Mouse (Mus musculus) embryo, embryonic 9.5 days (tissue): ENCODE results near the gene Mvp.
A peak's percentile ranks its signal among the peaks of the same experiment; 100 is the strongest.

Source experiments
- DNase-seq: peaks from one replicate; pipeline ENCODE4 v3.0.0-alpha.2; 2017; ENCODE audit errors: extremely low spot score

The Mvp gene

DNA sequence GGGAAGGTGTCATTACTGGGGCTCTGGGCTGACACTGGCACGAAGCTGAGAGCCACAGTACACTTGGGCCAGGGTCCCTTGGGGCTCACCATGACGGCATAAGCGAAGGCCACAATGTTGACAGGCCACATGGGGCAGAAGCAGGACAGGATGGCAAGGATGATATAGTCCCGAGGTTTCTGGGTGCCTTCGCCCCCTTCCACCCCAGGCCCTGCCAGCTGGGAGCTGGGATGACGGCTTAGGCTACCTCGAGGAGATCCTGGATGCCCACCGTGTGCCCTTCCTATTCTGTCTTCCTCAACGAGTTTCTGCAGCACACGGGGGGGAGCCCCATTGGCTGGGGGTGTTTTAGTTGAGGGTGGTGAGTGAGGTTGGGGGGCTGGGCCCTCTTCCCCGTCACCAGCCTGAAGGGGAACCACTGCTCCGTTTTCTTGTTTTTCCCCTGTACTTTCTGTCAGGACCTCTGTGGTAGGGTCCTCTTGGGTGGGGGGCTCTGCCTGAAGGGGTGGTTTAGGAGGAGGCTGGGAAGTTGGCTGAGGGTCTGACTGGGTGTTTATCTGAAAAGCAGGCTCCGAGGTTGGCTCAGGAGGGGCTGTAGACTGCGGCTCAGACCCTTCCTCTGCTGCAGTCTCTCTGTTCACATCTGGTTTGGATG, 5.0 kb upstream of the Mvp start:
- no peak for DNase-seq

DNA sequence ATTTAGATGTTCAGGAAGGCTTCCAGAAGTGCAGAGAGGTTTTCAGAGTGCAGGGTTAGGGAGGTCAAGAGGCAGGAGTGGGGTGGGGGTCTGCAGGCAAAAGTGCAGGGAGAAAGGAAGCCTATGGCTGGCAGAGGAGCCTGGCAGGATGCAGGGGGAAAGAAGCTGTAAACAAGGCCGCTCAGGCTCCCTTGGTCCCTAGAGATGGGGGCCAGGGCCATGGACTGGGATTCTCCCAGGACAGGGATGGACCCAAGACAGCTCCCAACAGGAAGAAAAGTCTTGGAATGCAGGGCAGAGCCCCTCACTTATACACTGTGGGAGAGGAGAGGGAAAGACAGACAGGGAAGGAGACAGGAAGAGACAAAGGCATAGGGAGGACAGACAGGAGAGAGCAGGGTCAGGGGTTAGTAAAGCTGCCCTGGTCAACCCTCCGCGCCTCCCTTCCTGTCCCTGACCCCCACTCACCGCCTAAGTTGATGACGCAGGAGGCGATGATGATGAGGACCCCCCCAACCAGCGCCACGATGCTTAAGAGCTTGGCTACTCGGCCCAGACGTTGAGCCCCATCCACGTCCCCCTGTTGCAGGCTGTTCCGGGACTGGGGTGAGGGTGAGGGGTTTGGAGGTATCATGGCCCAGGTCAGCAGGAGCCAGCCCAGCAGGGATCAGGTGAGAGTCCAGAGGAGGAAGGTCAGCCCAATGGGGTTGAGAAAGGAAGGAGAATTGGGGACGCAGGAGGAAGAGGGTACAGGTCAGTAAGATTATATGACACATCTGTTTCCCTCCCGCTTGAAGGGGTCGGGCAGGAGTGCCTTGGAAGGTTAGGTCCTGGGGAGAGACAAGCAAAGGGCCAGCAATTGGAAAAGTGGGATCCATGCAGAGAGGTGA, 4.2 kb upstream of the Mvp start:
- DNase-seq = no peak

DNA sequence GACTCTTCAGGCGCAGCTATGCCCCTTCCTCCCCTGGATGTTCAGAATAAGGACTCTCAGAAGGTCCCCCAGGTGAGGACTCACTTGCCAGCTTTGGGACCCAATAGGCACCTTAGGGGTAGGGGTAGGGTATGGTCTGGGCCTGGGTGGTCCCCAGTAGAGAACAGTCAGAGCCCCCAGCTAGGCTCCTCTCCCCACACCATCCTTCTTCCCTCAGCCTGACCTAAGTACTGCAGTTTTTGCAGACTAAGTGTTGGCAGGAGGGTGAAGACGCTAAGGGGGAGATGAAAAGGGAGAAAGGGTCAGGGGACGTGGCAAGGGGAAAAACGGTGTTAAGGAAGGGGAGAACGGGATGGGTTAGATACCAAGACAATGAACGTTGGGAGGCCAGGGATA, 3.5 kb upstream of the Mvp start:
- DNase-seq = no peak

DNA sequence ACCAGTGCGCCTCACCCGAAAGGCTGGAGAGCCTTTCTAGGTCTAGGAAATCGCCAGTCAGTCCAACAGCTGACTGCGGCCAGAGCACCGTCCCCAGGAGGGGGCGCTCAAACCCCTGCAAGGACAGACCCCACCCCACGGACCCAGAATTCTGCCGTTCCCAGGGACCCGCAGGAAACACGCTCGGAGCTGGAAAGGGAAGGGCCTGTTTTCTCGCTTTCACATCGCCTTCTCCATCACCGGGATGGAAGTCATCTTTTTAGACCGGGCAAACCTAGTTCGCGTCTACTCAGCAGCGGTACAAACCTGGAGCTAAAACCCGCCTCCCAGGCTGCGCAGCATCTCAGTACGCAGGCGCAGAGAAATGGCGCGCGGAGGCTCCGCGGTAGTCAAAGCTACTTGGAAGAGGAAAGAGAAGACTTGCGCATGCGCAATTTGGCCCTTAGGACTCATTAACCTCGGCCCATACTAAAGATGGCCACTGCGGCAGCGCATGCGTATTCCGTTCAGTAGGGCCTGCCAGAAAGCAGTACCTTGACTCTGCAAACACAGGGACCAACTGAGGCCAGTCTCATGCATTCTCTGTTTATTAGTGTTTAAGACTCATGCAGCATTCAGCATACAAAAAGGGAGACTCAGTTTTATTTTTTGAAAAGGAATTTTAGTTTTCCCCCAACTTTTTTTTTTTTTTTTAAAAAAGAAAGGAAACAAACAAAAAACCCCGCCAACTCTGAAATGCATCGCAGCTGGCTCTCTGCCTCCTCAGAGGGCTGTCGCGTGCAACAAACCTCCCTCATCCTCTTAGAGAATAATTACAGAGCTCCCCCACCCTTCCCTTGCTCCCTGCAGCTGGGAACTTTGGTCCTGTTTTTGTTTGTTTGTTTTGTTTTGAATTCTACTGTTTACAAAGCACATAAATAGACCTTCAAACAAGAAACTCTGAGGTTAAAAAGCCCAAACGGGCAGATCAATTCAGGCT, 2.8 kb upstream of the Mvp start, which contains the start of gene Pagr1a:
Pagr1a (minus strand) TSS at position 382 of the 979 bp plus-strand sequence.
- peak; percentile 97 for DNase-seq

DNA sequence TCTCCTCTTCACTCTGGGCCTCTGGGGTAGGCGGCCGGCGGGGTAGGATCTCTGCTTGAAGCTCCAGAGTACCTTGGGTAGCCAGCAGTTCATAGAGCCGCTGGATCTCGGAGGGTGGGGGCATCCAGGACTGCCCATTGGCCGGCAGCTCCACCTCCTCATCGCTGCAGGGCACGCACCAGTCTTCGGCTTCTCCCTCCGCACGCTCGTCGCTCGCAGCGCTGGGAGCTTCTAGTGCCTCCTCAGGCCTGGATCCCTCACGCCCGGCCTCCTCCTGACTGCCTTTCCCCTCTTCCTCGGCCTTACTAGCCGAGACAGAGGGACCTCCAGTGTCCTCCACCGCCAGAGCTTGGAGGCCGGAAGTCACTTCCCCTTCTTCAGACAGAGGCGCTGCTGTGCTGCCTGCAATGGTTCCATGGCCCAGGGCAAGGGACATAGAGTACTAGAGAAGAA, 2.1 kb upstream of the Mvp start:
- DNase-seq = no peak

DNA sequence TGATC, 1.9 kb upstream of the Mvp start, which contains the start of gene Pagr1b:
Pagr1b (minus strand) TSS at position 4 of the 5 bp plus-strand sequence.
- DNase-seq = no peak

DNA sequence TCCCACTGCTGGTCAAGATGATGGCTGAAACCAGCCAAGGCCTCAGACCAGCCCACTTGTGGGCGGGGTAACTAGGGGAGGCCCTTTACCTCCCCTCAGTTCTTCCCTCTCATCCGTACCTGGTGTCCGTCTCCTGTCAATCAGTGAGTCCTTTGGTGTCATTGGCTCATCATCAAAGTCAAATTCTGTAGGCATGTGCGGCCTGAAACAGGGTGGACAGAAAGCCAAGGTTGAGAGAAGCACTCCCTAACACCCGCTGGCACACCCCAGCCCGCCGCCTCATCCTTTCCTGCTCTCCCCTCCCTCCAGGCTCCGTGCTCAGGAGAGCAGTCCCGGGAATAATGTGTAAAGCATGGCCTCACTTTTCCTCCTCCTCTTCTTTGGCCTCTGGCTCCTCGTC, 1.7 kb upstream of the Mvp start:
- DNase-seq = peak; percentile 58

DNA sequence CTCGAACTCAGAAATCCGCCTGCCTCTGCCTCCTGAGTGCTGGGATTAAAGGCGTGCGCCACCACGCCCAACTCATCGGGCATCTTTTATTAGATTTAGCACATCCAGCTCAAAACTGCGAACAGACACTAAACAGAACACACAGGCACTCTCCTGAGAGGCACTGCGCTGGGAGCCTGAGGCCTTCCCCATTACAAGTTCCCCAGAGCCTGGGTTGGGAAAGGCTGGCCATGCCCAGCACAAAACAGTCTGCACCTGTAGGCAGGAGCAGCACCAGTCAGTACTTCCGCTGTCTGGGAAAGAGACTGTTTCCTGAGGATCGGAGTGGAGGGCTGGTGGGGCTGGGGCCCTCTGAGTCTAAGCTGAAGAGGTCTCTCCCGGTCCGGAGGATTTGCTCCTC, 572 bp upstream of the Mvp start:
- DNase-seq = no peak

DNA sequence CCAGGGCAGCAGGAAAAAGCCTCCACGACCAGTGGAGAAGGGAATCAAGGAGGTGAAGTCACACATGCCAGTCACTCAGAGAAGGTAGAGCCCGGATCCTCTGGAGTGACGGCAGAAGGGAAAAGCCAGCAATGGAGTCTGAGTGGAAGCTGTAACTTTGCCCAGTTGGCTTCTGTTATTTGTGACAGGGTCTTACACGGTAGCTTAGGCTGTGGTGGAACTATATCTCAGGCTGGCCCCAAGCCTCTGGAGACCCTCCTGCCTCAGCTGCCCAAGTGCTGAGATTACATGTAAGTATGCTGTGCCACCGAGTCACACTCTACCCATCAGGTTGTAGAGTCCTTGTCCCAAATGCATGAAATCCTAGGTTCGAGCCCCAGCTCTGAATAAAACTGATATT, 1.0 kb downstream of the Mvp start:
- DNase-seq = no peak

DNA sequence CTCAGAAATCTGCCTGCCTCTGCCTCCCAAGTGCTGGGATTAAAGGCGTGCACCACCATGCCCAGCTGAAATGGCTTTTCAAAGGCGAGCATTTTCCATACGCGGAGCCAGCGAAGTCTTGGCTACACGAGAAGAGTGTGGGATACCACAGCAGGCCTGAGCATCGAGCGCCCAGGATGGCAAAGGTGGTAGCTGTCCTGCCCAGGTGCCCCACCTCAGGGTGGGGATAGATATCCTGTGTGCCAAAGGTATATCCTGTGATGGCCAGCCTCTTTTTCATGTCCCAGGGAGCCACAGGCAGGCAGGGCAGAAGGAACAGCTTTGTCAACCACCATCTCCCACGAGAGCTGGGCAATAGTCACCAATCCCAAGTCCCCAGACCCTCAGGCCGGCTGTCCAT, 1.6 kb downstream of the Mvp start:
- DNase-seq = no peak

DNA sequence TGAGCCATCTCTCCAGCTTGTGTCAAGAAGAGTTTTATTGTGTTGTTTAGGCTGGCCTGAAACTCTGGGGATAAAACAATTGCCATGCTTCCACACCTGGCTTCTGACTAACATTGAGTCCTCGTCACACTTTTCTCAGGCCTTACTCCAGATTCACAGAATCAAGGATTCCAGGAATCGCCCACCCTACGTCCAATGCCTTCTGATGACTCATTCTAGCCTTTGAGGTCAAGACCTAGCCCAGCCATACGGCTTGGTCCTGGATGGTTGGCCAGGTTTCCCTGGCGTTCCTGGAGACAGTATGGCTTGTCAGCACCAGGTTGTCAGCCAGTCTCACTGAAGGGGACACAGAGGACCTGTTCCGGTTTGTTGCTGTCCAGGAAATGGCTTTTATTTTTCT, 2.0 kb downstream of the Mvp start:
- DNase-seq = no peak

DNA sequence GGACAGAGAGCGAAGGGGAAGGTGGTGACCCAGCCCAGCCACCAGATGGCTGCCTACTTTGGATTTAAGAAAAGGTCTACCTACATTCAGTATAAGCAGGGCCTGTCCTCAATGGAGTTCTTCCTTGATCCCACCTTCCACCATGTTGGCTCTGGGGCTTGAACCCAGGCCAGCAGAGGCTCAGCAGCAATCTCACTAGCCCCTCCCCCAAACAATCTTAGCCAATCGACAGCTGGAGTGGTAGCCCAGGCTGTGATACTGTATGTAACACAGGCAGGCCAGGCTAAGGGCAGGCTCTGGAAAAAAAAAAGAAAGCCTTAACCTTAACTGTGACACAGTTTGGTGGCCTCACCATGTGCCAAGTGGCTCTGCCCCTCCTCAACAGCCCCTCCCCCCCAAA, 2.7 kb downstream of the Mvp start:
- DNase-seq = no peak

DNA sequence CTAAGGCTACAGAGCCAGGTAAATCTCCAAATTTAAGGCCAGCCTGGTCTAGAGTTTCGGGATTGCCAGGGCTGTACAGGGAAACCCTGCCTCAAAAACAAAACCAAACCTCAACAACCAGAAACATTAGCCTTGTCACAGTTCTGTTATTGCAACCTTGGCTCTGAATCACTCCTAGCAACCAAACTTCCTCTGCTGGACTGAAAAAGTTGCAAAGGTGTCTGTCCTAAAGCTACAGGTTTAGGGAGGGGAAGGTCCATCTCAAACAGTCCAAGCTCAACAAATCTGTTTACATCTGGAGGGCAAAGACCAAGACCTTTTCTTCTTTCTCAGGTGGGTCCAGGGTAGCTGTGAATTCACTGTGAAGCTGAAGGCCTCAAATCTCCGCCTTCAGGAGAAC, 3.4 kb downstream of the Mvp start:
- DNase-seq = no peak

DNA sequence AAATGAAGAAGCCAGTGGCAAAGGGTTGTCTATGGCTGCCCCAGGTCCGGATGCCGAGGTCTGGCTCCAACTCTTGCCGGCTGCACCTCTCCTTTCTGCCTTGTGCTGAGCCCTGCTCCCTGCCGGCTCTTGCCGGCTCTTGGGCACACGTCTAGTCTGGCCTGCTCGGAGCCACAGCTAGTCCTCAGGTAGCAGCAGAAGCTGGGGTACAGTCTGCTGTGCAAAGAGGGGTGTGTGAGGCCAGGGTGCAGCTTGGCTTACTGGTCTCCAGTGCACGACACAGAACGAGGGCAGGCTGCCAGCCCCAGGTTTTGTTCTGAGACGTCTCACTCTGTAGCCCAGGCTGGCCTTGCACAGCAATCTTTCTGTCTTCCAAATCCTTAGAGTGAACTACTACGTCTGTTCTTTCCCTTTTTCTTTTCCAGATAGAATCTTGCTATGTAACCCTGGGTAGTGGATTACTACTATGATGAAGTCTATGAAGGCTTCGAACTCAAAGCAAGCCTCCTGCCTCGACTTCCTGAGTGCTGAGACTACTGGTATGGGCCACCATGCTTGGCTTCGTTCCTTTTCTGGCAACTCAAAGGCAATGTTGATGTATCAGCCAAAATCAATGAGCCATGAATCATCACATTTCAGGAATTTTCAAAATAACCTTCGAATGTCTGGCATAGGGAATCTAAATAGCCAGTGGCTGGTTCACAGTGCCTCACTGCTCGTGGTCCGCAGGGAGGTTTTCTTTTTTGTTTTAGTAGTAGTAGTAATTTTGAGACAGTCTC, 4.9 kb downstream of the Mvp start:
- DNase-seq = no peak

DNA sequence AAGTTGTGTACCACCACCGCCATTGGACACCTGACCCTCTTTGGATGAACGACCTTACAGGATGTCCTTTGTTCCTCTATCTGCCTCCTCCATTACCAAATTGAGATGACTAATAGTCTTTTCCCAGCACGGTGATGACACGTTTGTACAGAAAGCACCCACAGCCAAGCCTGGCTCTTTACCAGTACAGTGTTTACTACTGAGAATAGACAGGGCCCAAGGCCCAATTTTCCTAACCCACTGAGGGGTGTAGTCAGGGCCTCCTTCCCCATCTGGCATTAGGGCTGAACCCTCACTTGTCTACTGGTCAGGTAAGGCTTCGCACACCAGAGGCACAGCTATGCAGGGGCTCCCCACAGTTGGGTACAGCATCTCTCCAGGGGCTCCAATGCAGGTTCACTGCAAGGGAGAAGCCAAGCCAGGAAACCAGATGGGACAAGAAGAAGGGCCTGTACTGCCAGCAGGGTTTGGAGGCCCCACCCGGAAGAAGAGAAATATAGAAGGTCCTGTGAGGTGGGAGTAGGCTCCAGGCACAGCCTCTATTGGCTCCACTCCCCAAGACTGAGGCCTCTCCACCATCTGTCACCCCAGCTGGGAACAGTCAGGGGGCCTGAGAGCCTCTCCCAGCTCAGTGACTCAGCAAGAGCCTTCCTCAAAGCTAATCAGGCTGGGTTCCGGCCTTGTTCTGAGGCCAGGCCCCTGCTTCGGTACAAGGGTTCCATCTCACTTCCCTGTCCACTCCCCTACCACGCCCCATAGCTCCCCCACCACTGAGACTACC, 6.0 kb downstream of the Mvp start:
- DNase-seq = peak; percentile 24

DNA sequence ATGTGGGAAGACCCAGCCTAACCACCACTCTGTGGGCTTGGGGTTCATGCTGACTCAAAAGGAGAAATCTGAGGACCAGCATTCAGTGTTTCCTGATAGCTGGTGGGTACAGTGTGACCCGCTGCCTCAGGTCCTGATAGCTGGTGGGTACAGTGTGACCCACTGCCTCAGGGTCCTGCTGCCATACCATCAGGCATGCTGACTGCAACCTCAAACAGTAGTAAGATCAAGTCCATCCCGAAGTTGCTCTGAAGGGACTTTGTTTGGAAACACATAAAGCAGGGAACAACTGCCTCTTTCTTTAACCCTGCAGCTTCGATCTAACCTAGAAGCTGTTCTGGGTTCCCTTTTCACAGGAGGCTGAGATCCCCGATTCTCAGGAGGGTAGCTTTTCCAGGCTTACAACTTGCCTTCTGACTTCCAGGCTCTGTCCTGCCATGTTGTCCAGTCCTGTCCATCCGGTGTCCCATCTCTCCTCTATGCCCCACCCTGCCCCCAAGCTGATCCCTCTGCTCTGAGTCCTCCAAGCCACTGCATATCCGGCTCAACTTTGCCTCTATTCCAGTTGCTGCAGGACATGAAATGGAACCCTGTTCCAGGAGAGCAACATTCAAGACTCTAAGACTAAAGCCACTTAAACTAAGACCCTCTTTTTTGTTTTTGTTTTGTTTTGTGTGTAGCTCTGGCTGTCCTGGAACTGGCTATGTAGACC, 7.0 kb downstream of the Mvp start:
- DNase-seq = no peak

DNA sequence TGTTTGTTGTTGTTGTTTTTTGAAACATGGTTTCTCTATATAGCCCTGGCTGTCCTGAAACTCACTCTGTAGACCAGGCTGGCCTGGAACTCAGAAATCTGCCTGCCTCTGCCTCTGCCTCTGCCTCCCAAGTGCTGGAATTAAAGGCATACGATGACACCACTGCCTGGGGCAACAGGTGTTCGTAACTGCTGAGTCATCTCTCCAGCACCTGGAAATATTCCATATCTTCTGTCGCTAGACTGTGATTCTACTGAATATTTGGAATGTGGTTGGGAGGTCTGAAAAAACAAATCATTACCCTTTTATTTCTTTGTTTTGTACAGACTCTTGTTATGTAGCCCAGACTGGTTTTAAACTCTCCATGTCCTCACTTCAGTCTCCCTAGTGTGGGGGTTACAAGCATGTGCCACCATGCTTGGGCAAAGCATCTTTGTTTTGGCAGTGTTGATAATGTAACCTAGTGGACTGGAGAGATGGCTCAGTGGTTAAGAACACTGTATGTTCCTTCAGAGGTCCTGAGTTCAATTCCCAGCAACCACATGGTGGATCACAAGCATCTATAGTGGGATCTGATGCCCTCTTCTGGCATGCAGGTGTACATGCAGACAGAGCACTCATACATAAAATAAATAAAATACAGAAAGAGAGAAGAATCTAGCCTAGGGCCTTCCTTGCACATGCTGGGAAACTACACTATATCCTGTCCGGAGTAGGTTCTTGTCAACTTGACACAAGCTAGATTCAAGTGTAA, 10.1 kb downstream of the Mvp start:
- DNase-seq = no peak

DNA sequence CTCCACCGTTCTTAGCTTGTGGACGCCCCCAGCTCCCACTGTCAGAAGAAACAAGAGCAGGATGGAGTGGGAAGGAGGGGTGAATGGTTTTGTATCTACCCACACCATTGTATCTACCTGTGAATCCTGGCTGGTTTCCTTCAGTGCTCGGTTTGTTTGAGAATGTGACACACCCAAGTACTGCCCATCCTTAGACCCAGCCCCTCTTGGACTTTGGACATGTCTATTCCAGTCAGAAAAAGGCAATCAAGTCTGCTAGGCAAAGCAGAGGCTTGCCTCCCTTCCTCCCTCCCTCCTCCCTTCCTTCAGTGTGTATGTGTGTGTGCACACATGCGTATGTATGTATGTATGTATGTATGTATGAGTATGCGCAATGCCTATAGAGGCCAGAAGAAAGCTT, 10.8 kb downstream of the Mvp start:
- no peak for DNase-seq

DNA sequence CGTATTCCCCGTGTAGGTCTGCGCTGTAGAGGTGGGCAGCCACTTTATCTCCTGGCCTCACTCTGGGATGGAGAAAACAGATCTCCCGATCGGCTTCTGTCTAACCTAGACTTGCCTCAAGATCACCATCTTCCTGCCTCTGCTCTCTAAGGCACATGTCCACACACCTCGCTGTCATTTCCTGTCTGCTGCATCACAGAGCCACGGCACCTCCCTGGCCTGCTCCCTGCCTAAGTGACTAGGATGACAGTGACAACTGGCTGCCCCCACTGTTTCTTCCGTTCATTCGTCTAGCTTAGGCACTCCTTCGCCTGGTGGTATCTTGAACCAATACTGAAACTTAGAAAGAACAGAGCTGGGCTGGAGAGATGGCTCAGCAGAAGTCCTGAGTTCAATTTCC, 14.9 kb downstream of the Mvp start:
- DNase-seq = no peak

DNA sequence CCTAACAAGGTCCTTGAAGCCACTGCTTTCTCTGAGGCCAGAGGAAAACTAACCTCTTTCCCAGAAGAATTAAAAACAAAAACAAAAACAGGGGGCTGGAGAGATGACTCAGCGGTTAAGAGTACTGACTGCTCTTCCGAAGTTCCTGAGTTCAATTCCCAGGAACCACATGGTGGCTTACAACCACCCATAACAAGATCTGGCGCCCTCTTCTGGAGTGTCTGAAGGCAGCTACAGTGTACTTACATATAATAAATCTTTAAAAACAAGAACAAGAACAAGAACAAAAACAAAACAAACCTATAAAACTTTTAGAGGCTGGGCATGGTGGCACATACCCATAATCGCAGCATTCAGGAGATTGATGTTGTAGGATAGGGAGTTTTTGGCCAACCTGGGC, 18.0 kb downstream of the Mvp start:
- DNase-seq = no peak
